Mouse (Mus musculus) ES-Bruce4 (cell line): ENCODE data around the gene Cntn2. TPM values are rescaled to one million over a fixed set of nuclear protein-coding genes. Genes with fewer than 3 reads are reported as not detected.

Source experiments
- H3K27ac ChIP-seq: 2 replicates; pipeline ENCODE4 v1.5.1; 2012; ENCODE audit warnings: low read length, inconsistent platforms; ENCODE audit not compliant: insufficient read depth
- H3K27me3 ChIP-seq: 2 replicates; pipeline ENCODE4 v1.6.1; 2012; ENCODE audit warnings: mild to moderate bottlenecking, low read length, inconsistent platforms; ENCODE audit not compliant: control insufficient read depth, poor library complexity, insufficient read depth, severe bottlenecking
- H3K36me3 ChIP-seq: 2 replicates; pipeline ENCODE4 v1.6.1; 2012; ENCODE audit warnings: inconsistent platforms, mild to moderate bottlenecking, low read length, moderate library complexity; ENCODE audit not compliant: control insufficient read depth, poor library complexity, insufficient read depth, severe bottlenecking
- H3K4me1 ChIP-seq: one replicate; pipeline ENCODE4 v1.8.1; 2011; ENCODE audit warnings: low read length; ENCODE audit not compliant: control insufficient read depth, insufficient read depth
- H3K4me3 ChIP-seq: 2 replicates; pipeline ENCODE4 v1.5.1; 2011; ENCODE audit warnings: low read depth, mild to moderate bottlenecking, low read length
- H3K9ac ChIP-seq: 2 replicates; pipeline ENCODE4 v1.6.1; 2012; ENCODE audit warnings: low read depth, mild to moderate bottlenecking, inconsistent platforms; ENCODE audit not compliant: poor library complexity, severe bottlenecking
- H3K9me3 ChIP-seq: replicated peaks from 2 replicates; pipeline ENCODE4 v1.6.1; 2012; ENCODE audit warnings: mild to moderate bottlenecking, low read length, inconsistent platforms; ENCODE audit not compliant: control insufficient read depth, poor library complexity, insufficient read depth, severe bottlenecking
- CTCF ChIP-seq: IDR thresholded peaks from one replicate; pipeline ENCODE4 v1.8.1; 2011; ENCODE audit warnings: low read depth, low read length
- EP300 ChIP-seq: IDR thresholded peaks from 2 replicates; pipeline ENCODE4 v1.6.1; 2011; ENCODE audit warnings: low read depth, low read length; ENCODE audit not compliant: insufficient read depth
- POLR2A ChIP-seq: IDR thresholded peaks from one replicate; pipeline ENCODE4 v1.8.1; 2011; ENCODE audit warnings: low read length; ENCODE audit not compliant: insufficient read depth
- polyA plus RNA-seq: library from polyadenylated mRNA; stranded (reverse); fragments of >200 nt; gene quantifications from 2 replicates; pipeline ENCODE4 v1.2.4, GENCODE M21; 2011; ENCODE audit warnings: low read depth; ENCODE audit not compliant: missing spikeins, insufficient read depth, insufficient read length

Cntn2 gene
- 3.0 and 3.1 TPM in 2 replicates for polyA plus RNA-seq

- Histone ChIP-seq H3K36me3 (no peaks in the 10 kb centered on the region), H3K4me3 (peak within 1 kb of the TSS; percentile 62), H3K4me1 (no peaks in the 10 kb centered on the region), H3K27ac (no peak within 1 kb of the TSS), H3K27me3 (no peaks in the 10 kb centered on the region), H3K9me3 (no peaks in the 10 kb centered on the region), H3K9ac (peak within 1 kb of the TSS; percentile 19; the same call in 1 of the 2 replicates)
- TF ChIP-seq EP300: no peak
- no peak for TF ChIP-seq POLR2A
- TF ChIP-seq CTCF: no peak
Observed at GRCm38 (mm10) chr1:132542762-132543306, at the start of gene Cntn2. Gene Cntn2 (minus strand): TSS chr1:132543256.

DNA sequence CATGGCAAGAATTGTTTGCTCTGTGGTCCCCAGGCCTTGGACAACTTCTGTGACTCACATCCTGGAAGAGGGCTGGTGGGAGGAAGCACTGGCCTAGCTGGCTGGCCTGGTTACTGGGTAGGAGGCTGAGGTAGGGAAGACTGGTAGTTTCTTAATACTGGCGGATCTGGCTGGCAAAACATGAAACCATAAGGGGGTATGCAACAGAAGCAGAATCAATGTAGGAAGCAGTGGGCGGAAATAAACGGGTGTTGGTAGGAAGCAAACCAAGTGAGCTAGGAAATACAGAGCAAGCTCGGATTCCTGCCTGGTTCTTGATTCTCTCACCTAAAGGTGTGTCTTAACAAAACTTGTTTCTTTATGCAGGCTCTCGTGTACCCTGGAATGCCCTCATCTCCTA is 49.1 kb upstream of the Cntn2 start:
- H3K4me1 ChIP-seq: no peaks in the 10 kb centered on the region

GRCm38 (mm10) chr1:132591399-132591930 is 48.4 kb upstream of the Cntn2 start:
- no peak for TF ChIP-seq POLR2A
- no peak for TF ChIP-seq CTCF
- TF ChIP-seq EP300: no peak
- Histone ChIP-seq H3K9ac (no peak overlapping the region), H3K4me3 (no peak overlapping the region), H3K4me1 (no peaks in the 10 kb centered on the region), H3K9me3 (no peaks in the 10 kb centered on the region), H3K27ac (no peak overlapping the region), H3K27me3 (no peaks in the 10 kb centered on the region), H3K36me3 (no peaks in the 10 kb centered on the region)

More for the DNA sequence above, 49.1 kb upstream of the Cntn2 start:
- Histone ChIP-seq H3K27me3 (no peaks in the 10 kb centered on the region), H3K36me3 (no peaks in the 10 kb centered on the region), H3K27ac (no peak overlapping the region), H3K4me3 (no peak overlapping the region), H3K9ac (no peak overlapping the region), H3K9me3 (no peaks in the 10 kb centered on the region)
- TF ChIP-seq CTCF (no peak), POLR2A (no peak), EP300 (no peak)

GRCm38 (mm10) chr1:132586679-132587201 is 43.7 kb upstream of the Cntn2 start:
- H3K27me3 ChIP-seq: no peaks in the 10 kb centered on the region
- no peak overlapping the region for H3K9ac ChIP-seq
- H3K4me1 ChIP-seq: no peaks in the 10 kb centered on the region
- H3K4me3 ChIP-seq: no peak overlapping the region
- H3K36me3 ChIP-seq: no peaks in the 10 kb centered on the region
- no peaks in the 10 kb centered on the region for H3K9me3 ChIP-seq
- TF ChIP-seq POLR2A: no peak
- TF ChIP-seq CTCF: no peak
- TF ChIP-seq EP300: peak; percentile 85
- no peak overlapping the region for H3K27ac ChIP-seq

DNA sequence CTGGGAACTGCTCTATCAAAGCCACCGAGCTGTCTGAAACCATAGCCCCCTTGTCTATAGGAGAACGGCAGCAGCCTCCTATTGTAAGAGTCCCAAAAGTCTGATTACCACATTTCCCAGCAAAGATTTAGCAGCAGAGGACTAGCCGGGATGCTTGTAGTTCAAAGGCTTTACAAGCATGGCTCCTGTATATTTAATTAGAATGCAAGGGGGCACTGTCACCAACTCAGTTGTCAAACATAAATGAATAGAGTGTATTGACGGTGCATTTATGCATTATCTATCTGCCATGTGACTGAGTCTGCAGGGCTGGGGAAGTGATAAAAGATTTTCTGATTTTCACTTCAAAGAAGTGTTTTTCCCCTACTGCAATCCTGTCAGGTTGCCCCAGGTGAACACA is 42.3 kb upstream of the Cntn2 start:
- no peaks in the 10 kb centered on the region for H3K27me3 ChIP-seq

GRCm38 (mm10) chr1:132582998-132583604 is 40.0 kb upstream of the Cntn2 start:
- no peak overlapping the region for H3K4me3 ChIP-seq
- no peak for TF ChIP-seq EP300
- no peak for TF ChIP-seq POLR2A
- TF ChIP-seq CTCF: no peak
- no peaks in the 10 kb centered on the region for H3K27me3 ChIP-seq
- no peak overlapping the region for H3K27ac ChIP-seq
- no peak overlapping the region for H3K9ac ChIP-seq
- H3K36me3 ChIP-seq: no peaks in the 10 kb centered on the region
- H3K9me3 ChIP-seq: no peaks in the 10 kb centered on the region
- no peaks in the 10 kb centered on the region for H3K4me1 ChIP-seq

More for the DNA sequence above, 42.3 kb upstream of the Cntn2 start:
- no peak for TF ChIP-seq CTCF
- TF ChIP-seq EP300: no peak
- no peak for TF ChIP-seq POLR2A
- Histone ChIP-seq H3K9me3 (no peaks in the 10 kb centered on the region), H3K27ac (no peak overlapping the region), H3K4me3 (no peak overlapping the region), H3K36me3 (no peaks in the 10 kb centered on the region), H3K9ac (no peak overlapping the region), H3K4me1 (no peaks in the 10 kb centered on the region)
